Mouse (Mus musculus) c-Kit-positive CD71-positive TER-119-negative erythroid progenitor cells, embryonic 14.5 days (primary cell): ENCODE data around the gene Mavs.
"Not testable (repeated sequence)": the region's sequence is repeated elsewhere in the genome, so short reads cannot be mapped to it uniquely, and the experiment has no call there.

Experiments
- DNase-seq: peaks from one replicate; pipeline ENCODE4 v3.0.0-alpha.2; 2013; ENCODE audit warnings: low read depth

Mavs gene

GRCm38 (mm10) chr2:131211026-131211615 is 22.7 kb upstream of the Mavs start:
- DNase-seq, result no peak

GRCm38 (mm10) chr2:131213773-131214172 is 20.1 kb upstream of the Mavs start:
- peak; percentile 73 for DNase-seq

DNA sequence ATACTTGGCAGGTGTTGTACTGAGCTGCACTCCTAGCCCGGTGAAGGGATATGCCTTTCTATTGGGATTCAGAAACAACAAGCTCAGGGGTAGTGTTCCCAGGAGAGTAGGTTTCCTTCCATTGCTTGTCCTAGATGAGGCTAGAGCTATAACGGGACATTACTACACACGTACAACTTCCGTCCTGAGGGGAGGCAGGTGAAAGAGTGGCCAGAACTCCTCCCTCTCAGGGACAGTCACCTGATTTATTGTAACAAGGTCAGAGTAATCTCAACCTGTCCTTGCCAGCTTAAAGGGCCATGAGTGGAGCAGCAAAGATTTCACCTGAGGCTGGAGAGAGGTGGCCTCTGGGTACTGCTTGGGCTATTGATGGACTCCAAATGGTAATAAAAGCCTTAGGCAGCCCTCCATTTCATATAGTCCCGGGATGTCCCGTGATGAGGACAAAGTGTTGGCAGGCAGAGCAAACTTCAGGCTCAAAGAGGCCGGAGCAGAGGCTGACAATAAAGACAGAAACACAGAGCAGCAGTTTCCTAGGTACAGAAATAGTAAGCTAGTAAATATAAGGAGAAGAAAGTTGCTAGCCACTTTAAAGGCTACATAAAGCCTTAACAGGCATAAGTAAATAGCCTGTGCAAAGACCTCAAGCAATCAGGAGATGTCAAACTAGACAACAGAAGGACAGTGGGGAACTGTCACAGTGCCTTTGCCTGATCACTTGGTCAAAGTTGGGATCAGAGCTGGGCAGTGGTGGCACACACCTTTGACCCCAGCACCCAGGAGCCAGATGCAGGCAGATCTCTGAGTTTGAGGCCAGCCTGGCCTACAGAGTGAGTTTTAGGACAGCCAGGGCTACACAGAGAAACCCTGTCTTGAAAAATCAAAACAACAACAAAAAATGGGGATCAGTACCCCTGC is 17.7 kb upstream of the Mavs start:
- no peak for DNase-seq

DNA sequence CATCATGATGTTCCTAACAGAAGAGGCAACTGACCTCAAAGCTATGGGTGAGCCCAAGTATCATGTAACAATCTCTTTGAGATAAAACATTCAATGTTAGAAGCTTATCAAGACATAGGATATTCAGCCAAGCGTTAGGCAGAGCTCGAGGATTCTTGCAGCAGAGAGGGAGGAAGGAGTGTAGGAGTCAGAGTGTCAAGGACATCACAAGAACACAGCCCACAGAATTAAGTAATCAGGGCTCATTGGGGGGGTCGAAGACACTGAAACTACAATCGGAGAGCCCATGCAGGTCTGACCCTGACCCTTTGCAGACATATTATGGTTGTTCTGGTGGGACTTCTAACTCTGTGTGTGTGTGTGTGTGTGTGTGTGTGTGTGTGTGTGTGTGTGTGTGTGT is 13.8 kb upstream of the Mavs start:
- DNase-seq, result no peak

- DNase-seq, result no peak
Measured at GRCm38 (mm10) chr2:131221853-131222515, 11.9 kb upstream of the Mavs start.

DNA sequence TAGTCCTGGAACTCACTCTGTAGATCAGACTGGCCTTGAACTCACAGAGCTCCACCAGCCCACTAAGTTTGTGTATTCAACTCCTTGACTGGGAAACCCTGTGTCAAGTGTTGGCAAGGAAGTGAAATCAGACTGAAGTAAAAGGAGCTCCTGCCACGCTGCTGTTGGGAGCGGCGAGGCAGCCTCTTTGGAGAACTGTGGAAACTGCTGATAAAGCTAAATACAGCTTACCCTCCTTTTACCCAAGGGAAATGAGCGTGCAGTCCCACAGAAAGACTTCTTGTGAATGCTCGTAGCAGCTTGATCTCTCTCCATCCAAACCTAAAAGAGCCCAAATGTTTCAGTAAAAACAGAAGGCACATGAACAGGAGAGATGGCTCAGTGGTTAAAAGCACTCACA is 11.3 kb upstream of the Mavs start:
- no peak for DNase-seq

DNA sequence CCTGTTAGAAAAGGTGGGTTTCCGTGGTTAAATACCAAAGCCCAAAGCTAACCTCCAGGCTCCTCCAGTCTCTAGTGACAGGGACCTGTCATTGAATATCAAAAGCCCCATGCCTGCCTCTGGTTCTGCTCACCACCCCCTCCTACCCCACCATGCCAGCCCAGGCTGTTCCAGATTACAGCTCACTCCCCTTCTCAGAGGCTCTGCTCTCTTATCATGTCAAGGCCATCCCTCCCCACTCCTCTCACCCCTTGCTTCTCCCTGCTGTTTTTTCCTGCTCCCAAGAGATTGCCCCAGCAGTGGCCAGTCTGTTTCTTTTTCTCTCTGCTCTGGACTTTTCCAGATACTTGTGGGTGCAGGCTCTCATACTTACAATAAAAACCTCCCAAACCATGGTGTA is 10.3 kb upstream of the Mavs start:
- peak; percentile 70 for DNase-seq

DNA sequence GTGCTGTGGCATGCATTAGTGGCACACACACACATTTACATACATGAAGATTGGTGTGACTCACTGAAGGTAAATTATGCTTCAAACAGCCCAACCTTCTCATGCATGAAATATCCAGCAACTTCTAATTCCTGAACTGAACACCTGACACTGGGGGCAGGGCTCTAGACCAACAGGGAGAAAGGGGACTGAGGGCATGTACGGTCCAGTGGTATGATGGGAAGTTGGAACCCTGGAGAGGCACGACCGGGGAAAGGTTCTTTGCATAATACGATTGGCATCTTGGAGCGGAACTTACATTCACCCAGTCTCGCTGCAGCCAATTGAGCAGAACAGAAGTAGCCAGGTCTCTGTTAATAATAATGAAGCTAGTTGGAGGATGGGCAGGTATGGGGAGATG is 8.7 kb upstream of the Mavs start:
- no peak for DNase-seq

- not testable (repeated sequence) for DNase-seq
Measured at GRCm38 (mm10) chr2:131226669-131227068, 7.2 kb upstream of the Mavs start.

DNA sequence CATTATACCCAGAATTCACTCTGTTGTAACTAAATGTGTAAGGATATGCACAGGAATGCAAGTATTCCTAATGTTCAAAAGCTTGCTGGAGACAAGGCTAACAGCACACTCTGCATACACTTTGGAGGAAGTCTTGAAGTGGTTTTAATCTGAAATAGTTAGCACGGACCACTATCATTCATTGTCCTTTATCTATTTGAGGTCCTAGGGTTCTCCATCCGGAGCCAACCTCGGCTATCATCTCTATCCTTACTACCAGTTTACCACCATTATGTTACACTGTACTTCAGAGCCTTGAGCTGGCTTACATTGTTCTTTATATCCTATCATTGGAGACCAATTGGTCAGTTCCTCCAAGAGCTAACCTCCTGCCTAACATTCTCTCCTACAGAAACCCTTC is 6.6 kb upstream of the Mavs start:
- DNase-seq, result no peak

DNA sequence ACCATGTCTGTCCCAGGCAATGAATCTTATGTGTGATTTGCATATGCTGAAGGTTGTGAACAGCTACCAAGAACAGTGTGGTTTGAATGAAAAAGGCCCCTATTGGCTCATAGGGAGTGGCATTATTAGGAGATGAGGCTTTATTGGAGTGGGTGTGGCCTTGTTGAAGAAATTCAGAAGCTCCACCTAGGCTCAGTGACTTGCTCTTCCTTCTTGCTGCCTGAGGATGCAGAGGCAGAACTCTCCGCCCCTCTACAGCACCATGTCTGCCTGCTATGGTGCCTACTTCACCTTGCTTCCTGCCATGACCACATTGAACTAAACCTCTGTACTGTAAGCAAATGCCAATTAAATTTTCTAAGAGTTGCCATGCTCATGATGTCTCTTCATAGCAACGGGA is 1.3 kb upstream of the Mavs start:
- no peak for DNase-seq

DNA sequence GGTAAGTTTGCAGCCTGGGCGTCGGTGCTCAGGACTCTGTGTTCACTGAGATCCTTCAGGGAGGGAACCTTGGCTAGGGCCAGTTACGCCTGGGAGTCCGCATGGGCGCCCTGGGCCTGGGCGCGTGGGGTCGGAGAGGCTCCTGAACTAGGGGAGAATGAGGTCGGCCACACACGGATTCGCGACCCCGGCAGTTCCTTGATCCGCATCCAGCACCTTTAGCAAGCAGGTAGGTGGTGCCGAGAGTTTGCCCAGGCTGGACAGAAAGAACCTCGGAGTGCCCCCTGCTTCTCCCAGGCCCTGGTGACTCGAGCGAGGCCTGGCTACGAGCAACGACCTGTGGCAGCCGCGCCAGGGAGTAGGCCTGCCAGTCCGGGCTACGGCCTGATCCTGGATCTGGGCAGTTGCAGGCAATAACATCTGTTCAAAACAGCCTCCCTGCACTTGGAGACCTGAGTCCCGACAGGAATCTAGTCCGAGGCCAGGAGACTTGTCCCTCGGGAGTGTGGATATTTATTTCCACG is 326 bp downstream of the Mavs start:
- no peak for DNase-seq

- DNase-seq, result no peak
Measured at GRCm38 (mm10) chr2:131234970-131235635, 1.2 kb downstream of the Mavs start.

DNA sequence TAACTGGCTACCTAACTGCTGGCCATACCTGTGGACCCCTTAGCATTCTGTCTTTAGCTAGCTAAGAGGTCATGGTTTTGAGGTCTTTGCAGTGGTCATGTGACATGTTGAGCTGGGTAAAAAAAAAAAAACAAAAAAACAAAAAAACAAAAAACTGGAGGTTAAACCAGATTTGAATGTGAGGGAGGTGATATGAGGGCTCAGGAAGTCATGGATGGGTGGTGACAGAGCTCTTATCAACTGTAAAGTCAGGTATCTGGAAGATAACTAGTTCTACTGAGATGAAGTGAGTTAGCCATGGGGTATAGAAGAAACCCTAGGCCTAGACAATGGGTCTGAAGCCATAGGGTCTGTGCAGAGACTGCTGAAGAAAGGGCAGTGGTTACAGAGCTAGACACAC is 8.3 kb downstream of the Mavs start:
- no peak for DNase-seq

DNA sequence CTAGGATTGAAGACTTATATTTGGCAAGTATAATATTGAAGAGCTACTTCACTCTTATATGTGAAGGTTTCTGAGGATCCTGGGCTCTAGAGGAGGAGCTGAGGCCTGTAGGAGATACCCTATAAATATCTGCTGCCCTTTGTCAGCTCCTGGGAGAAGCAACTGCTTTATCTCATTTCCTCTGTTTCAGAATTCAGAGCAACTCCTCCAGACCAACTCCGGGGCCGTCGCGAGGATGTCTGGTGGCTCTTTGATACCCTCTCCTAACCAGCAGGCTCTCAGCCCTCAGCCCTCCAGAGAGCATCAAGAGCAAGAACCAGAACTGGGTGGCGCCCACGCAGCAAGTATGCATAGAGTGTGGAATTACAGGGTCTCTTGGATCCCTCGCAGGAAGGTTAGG is 9.1 kb downstream of the Mavs start:
- DNase-seq, result no peak

DNA sequence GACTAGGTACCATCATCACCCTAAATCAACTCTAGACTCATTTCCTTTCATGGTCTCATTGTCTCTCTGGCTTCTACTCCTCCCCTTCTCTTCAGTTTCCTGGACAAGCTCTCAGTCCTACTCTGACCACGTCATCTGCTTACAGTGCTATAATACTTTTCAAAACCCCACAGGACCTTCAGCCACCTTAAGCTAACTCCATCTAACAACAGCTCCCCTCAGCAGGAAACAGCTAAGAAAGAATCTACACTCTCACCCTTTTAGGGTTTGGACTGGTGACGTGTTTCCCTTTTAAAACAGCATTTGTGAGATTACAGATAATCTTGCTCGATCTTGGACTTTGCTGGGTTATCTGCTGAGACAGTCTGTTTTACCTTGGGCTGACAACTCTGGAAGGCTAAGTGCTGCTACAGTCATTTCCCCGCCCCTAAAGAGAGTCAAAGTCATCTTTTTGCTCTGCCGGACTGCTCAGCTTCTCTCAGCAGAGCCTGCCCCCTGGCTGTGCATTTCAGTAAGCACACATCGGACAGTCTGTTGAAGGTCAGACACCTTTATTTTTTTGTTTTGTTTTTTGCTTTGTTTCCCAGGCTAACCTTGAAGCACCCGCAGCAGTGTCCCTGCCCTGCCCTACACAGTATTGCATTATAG is 19.9 kb downstream of the Mavs start:
- DNase-seq, result peak; percentile 69

DNA sequence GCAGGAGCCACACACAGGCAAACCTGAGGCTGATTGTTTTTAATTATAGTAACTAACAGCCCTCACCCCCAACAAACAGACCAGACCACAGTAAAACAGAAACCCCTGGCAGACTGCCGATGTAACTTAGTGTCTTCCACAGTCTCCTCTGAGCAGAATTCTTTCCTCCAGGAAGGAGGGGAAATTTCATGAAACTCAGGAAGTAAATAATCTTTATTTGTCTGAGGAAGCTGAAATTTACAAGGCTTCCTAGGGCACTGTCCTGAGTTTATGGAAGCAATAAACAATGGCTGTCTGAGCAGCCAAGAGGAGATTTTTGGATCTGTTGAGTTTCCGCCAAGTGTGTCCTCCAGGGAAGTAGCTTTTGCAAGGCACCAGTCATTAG is 20.5 kb downstream of the Mavs start:
- no peak for DNase-seq

- DNase-seq, result no peak
Measured at GRCm38 (mm10) chr2:131255738-131256137, 21.9 kb downstream of the Mavs start.

- no peak for DNase-seq
Measured at GRCm38 (mm10) chr2:131258693-131259092, 24.8 kb downstream of the Mavs start.

- peak; percentile 51 for DNase-seq
Measured at GRCm38 (mm10) chr2:131260544-131261307, 26.9 kb downstream of the Mavs start.
